Mouse (Mus musculus) neural tube, embryonic 14.5 days (tissue): ENCODE measurements around the gene Adcy5. TPM values are rescaled to one million over a fixed set of nuclear protein-coding genes. Genes with fewer than 3 reads are reported as not detected.

ENCODE experiments used
- ATAC-seq: fragments of 200-750 bp; cut with Nextera tagmentation; 2 replicates; pipeline ENCODE4 v1.8.0; 2017; ENCODE audit warnings: low read depth, mild to moderate bottlenecking, moderate TSS enrichment, moderate library complexity
- H3K27ac ChIP-seq: fragments of 300-500 bp; sonication (generic); 2 replicates; pipeline ENCODE4 v1.5.1; 2014; ENCODE audit warnings: low read depth, mild to moderate bottlenecking, control low read depth, low read length, moderate library complexity, mixed read lengths
- H3K27me3 ChIP-seq: fragments of 300-500 bp; sonication (generic); 2 replicates; pipeline ENCODE4 v1.6.1; 2014; ENCODE audit warnings: low read length; ENCODE audit not compliant: control insufficient read depth, insufficient read depth
- H3K36me3 ChIP-seq: fragments of 300-500 bp; sonication (generic); 2 replicates; pipeline ENCODE4 v1.6.1; 2014; ENCODE audit warnings: low read length, mixed read lengths; ENCODE audit not compliant: control insufficient read depth, insufficient read depth
- H3K4me1 ChIP-seq: fragments of 300-500 bp; sonication (generic); 2 replicates; pipeline ENCODE4 v1.6.1; 2014; ENCODE audit warnings: low read length; ENCODE audit not compliant: control insufficient read depth, insufficient read depth
- H3K4me2 ChIP-seq: fragments of 300-500 bp; sonication (generic); 2 replicates; pipeline ENCODE4 v1.6.1; 2014; ENCODE audit warnings: mild to moderate bottlenecking, low read depth, low read length, control low read depth
- H3K4me3 ChIP-seq: fragments of 300-500 bp; sonication (generic); 2 replicates; pipeline ENCODE4 v1.5.1; 2014; ENCODE audit warnings: low read depth, low read length, control low read depth, mixed read lengths
- H3K9ac ChIP-seq: fragments of 300-500 bp; sonication (generic); replicated peaks from 2 replicates; pipeline ENCODE4 v1.6.1; 2014; ENCODE audit warnings: low read depth, mild to moderate bottlenecking, control low read depth, low read length, mixed read lengths
- H3K9me3 ChIP-seq: fragments of 300-500 bp; sonication (generic); 2 replicates; pipeline ENCODE4 v1.6.1; 2016; ENCODE audit warnings: low read length; ENCODE audit not compliant: control insufficient read depth
- WGBS: fragments of 180-500 bp; shearing (Covaris S2); extraction: QIAGEN DNeasy Blood & Tissue Kit; methylation state at CpG from one replicate; pipeline ENCODE4 v1.1.7; 2014; 5-methylcytosine and 5-hydroxymethylcytosine counted together
- polyA plus RNA-seq: library from polyadenylated mRNA; unstranded; fragments of >200 nt; fragmentation: Nextera tagmentation; extraction: Ambion mirVana; gene quantifications from 2 replicates; pipeline ENCODE4 v1.2.1, GENCODE M21; 2014

Gene Adcy5
- polyA plus RNA-seq, 1 experiment from 2014 or later = 8.8 TPM

GRCm38 (mm10) chr16:35306631-35307030 lies 152.0 kb downstream of the Adcy5 start:
- no peaks in the 10 kb centered on the region for H3K27me3 ChIP-seq
- no peak for ATAC-seq
- no peak overlapping the region for H3K4me3 ChIP-seq
- no peak overlapping the region for H3K27ac ChIP-seq
- no peaks in the 10 kb centered on the region for H3K9me3 ChIP-seq
- WGBS = 92% methylated on average over 2 of the region's 2 CpGs
- no peak overlapping the region for H3K4me2 ChIP-seq
- peaks cover 10% of the 10 kb centered on the region for H3K36me3 ChIP-seq
- no peak overlapping the region for H3K9ac ChIP-seq
- H3K4me1 ChIP-seq = no peaks in the 10 kb centered on the region

- no peak overlapping the region for H3K4me3 ChIP-seq
- no peak overlapping the region for H3K27ac ChIP-seq
- H3K27me3 ChIP-seq = no peaks in the 10 kb centered on the region
- H3K9me3 ChIP-seq = no peaks in the 10 kb centered on the region
- H3K4me2 ChIP-seq = no peak overlapping the region
- no peak overlapping the region for H3K9ac ChIP-seq
- ATAC-seq = no peak
- H3K4me1 ChIP-seq = no peaks in the 10 kb centered on the region
- 85% methylated on average over 2 of the region's 2 CpGs for WGBS
- peaks cover 10% of the 10 kb centered on the region for H3K36me3 ChIP-seq
Measured at GRCm38 (mm10) chr16:35307331-35307730, 152.7 kb downstream of the Adcy5 start.

GRCm38 (mm10) chr16:35308016-35308415 lies 153.3 kb downstream of the Adcy5 start:
- no peak overlapping the region for H3K4me2 ChIP-seq
- 91% methylated on average over 6 of the region's 6 CpGs for WGBS
- no peak for ATAC-seq
- H3K4me1 ChIP-seq = no peaks in the 10 kb centered on the region
- no peaks in the 10 kb centered on the region for H3K9me3 ChIP-seq
- H3K4me3 ChIP-seq = no peak overlapping the region
- H3K9ac ChIP-seq = no peak overlapping the region
- peaks cover 10% of the 10 kb centered on the region for H3K36me3 ChIP-seq
- no peak overlapping the region for H3K27ac ChIP-seq
- H3K27me3 ChIP-seq = no peaks in the 10 kb centered on the region

GRCm38 (mm10) chr16:35308486-35309143 lies 153.9 kb downstream of the Adcy5 start:
- Histone ChIP-seq H3K4me1 (no peaks in the 10 kb centered on the region), H3K36me3 (peaks cover 7% of the 10 kb centered on the region), H3K9me3 (no peaks in the 10 kb centered on the region), H3K9ac (no peak overlapping the region), H3K27me3 (no peaks in the 10 kb centered on the region), H3K4me3 (no peak overlapping the region), H3K27ac (no peak overlapping the region), H3K4me2 (no peak overlapping the region)
- no peak for ATAC-seq
- 93% methylated on average over 6 of the region's 6 CpGs for WGBS

GRCm38 (mm10) chr16:35309634-35310033 lies 155.0 kb downstream of the Adcy5 start:
- WGBS = 85% methylated on average over 4 of the region's 4 CpGs
- Histone ChIP-seq H3K4me1 (no peaks in the 10 kb centered on the region), H3K4me3 (no peak overlapping the region), H3K27me3 (no peaks in the 10 kb centered on the region), H3K27ac (no peak overlapping the region), H3K36me3 (peaks cover 3% of the 10 kb centered on the region), H3K9me3 (no peaks in the 10 kb centered on the region), H3K9ac (no peak overlapping the region), H3K4me2 (no peak overlapping the region)
- no peak for ATAC-seq

- H3K27me3 ChIP-seq = no peaks in the 10 kb centered on the region
- ATAC-seq = no peak
- no peak overlapping the region for H3K4me3 ChIP-seq
- H3K4me1 ChIP-seq = no peaks in the 10 kb centered on the region
- H3K4me2 ChIP-seq = no peak overlapping the region
- no peaks in the 10 kb centered on the region for H3K36me3 ChIP-seq
- H3K9ac ChIP-seq = no peak overlapping the region
- H3K9me3 ChIP-seq = no peaks in the 10 kb centered on the region
- H3K27ac ChIP-seq = no peak overlapping the region
- 62% methylated on average over 2 of the region's 2 CpGs for WGBS
Measured at GRCm38 (mm10) chr16:35310551-35311110, 156.0 kb downstream of the Adcy5 start.

GRCm38 (mm10) chr16:35311586-35311985 lies 156.9 kb downstream of the Adcy5 start:
- Histone ChIP-seq H3K36me3 (no peaks in the 10 kb centered on the region), H3K9ac (no peak overlapping the region), H3K4me3 (no peak overlapping the region), H3K27ac (no peak overlapping the region), H3K4me1 (no peaks in the 10 kb centered on the region), H3K4me2 (no peak overlapping the region), H3K27me3 (no peaks in the 10 kb centered on the region), H3K9me3 (no peaks in the 10 kb centered on the region)
- 0 out of 2 replicates have a peak, but pooled peaks have one; percentile 28 for ATAC-seq
- WGBS = 56% methylated on average over 8 of the region's 8 CpGs

GRCm38 (mm10) chr16:35315496-35315895 lies 160.8 kb downstream of the Adcy5 start:
- H3K4me2 ChIP-seq = no peak overlapping the region
- no peak for ATAC-seq
- 56% methylated on average over 3 of the region's 3 CpGs for WGBS
- no peak overlapping the region for H3K27ac ChIP-seq
- H3K36me3 ChIP-seq = no peaks in the 10 kb centered on the region
- no peaks in the 10 kb centered on the region for H3K27me3 ChIP-seq
- H3K9ac ChIP-seq = no peak overlapping the region
- H3K4me3 ChIP-seq = no peak overlapping the region
- H3K9me3 ChIP-seq = no peaks in the 10 kb centered on the region
- peaks cover 3% of the 10 kb centered on the region; the same call in 1 of the 2 replicates for H3K4me1 ChIP-seq

GRCm38 (mm10) chr16:35316856-35317264 lies 162.2 kb downstream of the Adcy5 start:
- no peak overlapping the region for H3K4me2 ChIP-seq
- no peak overlapping the region for H3K4me3 ChIP-seq
- no peaks in the 10 kb centered on the region for H3K36me3 ChIP-seq
- H3K27ac ChIP-seq = no peak overlapping the region
- H3K9ac ChIP-seq = no peak overlapping the region
- no peaks in the 10 kb centered on the region for H3K27me3 ChIP-seq
- H3K9me3 ChIP-seq = no peaks in the 10 kb centered on the region
- ATAC-seq = no peak
- H3K4me1 ChIP-seq = peaks cover 3% of the 10 kb centered on the region; the same call in 1 of the 2 replicates
